Mouse (Mus musculus) CD8-positive naive resting alpha-beta T cell, adult 2 months (primary cell): ENCODE results near the gene Marveld2.

Experiments used
- DNase-seq, 2 experiments: peaks; one replicate each; pipeline ENCODE4 v3.0.0; 2022; ENCODE audit warnings: low read depth in 2 of 2, low spot score in 2 of 2

Gene Marveld2

DNA sequence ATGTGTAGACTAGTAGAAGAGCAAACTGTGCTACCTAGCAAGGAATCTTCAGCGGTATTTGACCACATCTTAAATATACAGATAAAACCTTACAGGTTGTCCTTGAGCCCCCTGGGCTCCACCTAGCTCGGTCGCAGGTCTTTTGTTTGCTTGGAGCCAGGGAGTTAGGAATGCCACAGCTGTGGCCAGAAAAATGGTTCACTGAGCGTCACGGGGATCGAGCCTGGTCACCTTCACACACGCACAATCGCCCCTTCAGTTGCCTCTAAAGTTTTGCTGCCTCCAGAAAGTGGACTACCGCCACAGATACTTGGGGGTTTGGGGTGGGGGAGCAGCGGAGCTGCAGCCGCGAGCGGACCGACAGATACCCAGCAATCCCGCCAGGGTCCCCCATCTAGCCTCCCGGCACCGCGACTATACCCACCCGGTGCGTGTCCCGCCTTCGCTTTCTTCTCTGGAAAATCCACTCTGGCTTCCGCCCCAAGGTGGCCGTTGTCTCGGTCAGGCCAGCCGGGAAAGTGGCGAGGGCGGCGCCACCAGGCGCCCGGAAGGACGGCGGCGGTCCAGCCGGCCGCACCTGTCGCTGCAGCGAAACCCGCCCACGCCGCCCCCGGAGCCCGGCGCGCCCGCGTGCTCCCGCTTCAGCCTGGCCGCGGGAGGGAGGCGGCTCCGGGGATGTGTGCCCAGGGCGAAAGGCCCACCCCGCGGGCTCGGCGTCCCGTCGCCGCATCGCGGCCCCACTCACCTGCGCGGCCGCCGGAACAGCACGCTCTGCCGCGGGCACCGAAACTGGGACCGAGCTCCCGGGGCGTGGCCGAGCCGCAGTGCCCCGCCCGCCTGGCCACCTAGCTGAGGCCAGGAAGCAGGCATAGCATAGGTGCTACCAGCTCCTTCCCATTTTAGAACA, at the start of gene Marveld2:
Marveld2 (minus strand) TSS at position 791 of the 907 bp plus-strand sequence.
- peak; percentile 18 to 36 for DNase-seq

DNA sequence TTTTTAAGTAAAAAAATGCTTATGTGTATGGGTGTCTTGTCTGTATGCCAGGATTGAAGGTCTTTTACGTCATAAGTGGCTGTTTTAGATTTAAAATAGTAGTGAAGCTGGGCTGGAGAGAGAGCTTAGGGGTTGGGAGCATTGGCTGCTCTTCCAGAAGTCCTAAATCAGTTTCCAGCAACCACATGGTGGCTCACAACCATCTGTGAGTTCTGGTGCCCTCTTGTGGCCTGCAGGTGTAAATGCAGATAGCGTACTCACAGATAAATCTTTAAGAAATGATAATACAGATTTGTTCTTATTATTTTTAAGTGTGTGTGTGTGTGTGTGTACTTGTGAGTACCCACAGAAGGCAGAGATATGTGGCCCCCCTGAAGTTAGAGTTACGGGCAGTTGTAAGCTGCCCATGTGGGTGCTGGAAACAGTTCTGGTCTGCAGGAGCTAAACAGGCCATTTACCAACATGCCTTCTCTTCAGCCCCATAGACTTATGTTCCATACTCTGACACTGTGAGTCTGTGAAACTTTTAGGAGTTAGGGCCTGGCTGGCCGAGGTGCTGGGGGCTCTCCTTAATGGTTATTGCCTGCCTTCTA, 43.2 kb upstream of the Marveld2 start:
- peak; percentile 36 to 58 for DNase-seq

DNA sequence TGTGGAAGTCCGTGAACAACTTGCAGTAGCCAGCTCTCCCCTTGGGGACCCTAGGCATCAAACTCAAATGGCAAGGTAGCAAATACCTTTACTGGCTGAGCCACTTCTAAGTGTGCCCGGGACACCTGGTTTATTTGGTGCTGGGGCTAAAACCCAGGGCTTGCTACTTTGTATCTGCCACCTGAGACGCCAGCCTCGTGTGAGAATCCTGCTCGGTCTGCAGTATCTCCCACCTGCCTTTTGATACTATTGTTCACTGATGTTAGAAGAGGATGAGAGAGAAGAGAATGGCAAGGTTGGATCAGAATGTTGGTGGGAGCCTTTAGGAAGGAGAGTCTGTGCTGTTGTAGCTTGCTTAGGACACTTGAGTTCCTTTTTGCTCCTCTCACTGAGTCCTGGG, 41.3 kb upstream of the Marveld2 start:
- DNase-seq: no peak

DNA sequence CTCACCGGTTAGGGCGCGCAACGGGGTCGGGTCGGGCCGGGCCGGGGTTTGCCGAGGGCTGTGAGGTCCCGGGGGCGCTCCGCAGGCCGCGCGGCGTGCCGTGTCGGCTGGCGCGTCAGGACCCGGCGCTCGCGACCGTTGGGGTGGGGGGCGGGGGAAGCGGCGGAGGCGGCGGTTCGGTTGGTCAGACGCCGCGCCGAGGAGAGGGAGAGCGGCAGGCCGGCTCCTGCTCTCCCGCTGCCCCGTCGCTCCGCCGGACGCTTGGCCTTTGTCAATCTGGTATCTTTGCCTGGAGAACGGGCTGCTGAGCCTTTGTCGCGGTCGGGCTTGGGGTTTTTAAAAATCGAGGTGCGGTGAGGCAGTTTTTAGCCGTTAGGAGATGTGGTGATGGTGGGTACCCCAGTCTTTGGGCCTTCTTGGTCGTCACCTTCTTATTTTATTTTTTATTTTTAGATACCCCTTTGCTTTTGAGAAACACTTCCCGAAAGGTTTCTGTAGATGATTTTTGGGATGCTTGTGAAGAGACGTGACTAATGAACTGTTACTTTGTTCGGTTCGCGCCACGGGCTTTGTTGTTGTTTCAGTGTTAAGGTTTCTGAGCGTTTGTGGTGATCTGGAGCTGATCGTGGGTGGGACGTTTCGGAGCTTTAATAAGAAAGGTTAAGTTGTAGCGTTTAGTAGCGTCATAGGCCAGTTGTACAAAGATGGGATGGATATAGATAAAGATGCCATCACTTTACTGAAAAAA, 34.8 kb upstream of the Marveld2 start, which contains the start of gene Taf9:
Taf9 (plus strand) TSS at position 141 of the 748 bp plus-strand sequence.
- DNase-seq: peak in 1 of 2 experiments; percentile 19

DNA sequence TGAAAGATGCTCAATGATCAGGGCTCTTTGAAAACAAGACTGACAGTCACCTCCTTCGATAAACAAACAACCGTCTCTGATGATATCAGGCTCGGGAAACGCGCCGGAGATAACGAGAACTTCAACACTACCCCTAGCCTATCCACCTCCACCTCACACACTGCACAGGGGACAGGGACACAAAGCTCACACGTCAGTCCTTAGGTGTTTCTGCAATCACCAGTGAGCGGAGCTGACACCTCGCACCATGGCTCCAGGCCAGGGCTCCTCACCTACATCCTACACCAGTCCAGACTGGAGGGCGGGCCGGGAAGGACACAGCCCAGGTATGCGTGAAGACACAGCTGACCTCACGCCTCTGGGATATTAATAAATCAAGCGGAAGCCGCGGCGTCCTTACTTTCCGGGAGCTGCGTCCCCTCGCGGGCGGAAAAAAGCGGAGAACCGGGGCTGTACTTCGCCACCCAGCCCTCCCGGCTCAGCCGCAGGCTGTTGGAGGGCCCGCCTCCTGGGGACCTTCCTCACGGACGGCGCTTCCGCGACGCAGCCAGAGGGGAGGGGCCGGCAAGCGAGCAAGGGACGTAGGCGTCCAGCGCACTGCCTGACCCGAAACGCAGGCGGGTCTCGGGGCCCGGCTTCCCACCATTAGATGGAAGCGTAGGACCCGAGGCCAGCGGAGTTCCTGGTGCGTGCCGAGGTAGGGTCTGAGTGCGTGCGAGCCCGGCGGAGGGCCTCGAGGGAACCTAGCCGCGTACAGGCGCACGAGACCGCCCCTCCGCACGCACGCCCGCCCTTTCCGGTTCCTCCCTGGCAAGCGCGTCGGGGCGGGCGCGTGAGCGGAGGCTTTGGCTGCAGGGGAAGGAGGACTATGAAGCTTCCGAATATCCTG, 34.0 kb upstream of the Marveld2 start, which contains the start of the genes Ak6 and Rad17:
Ak6 (plus strand) TSS at position 430 of the 889 bp plus-strand sequence.
Rad17 (minus strand) TSS at position 502 of the 889 bp plus-strand sequence.
- DNase-seq: peak; percentile 90 to 93

DNA sequence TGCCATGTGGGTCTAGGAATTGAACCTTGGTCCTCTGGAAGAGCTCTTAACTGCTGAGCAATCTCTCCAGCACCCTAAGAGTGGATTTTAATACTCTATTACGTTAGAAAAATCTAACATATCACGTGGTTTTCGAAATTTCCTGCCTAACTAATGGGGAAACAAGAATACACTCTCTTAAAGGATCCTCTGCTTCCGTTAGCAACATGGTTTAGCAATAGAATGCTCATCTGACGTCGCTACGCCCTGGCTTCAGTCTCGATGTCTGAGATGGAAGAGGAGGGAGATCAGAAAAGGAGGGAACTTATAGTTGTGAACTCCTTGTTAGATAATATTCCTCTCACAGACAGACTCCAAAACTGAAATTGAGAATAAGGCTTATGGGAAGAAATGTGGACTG, 31.5 kb upstream of the Marveld2 start:
- DNase-seq: no peak

DNA sequence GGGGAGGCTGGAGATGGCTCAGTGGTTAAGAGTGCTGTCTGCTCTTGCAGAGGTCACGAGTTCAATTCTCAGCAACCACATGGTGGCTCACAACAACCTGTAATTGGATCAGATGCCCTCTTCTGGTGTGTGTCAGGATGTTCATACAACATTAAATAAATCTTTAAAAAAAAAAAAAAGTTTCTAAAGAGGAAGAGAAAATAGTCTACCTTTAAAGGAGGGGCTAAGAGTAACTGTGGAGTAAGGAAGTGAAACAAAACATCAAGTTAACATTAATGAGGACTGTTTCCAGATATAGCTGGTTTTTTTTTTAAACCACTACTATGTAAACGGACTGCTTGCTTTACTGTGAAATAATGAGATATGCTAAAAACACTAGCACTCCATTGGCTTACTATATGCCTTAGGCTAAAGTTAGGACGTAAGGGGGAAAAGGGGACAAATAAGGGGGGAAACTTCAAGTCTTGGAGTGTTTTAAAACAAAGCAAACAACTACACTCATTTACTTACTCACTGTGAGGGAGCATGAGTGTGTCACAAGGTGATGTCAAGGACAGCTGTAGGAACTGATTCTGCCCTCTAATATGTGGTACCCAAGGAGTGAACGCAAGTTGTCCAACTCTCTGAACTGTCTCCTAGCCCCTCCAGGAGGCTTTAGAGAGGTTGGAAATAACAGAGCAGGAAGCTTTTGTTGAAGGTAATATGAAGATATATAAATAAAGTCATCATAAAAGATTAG, 25.9 kb upstream of the Marveld2 start:
- no peak for DNase-seq

DNA sequence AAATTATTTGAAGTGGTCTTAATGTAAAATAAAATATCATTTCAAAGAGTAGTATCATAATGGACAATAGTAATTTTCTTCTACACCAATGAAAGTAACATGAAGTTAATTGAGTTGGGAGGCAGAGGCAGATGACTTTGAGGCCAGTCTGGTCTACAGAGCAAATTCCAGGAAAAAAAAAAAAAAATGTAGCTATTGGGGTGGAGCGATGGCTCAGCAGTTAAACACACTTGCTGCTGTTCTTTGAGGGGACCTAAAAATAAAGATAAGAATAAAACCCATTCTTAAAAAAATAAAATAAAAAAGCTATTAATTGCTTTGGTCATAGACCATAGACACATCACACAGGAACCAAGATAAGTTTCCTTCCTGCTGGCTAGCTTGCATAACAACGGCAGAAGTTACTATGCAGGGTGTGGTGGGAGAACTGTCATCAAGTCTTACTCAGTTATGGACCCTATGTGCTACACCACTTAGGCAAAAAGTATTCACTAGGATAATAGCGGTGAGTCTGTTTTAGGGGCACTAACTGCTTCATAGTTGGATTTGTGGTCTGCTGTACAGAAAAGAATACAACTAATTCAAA, 17.4 kb upstream of the Marveld2 start:
- DNase-seq: no peak

DNA sequence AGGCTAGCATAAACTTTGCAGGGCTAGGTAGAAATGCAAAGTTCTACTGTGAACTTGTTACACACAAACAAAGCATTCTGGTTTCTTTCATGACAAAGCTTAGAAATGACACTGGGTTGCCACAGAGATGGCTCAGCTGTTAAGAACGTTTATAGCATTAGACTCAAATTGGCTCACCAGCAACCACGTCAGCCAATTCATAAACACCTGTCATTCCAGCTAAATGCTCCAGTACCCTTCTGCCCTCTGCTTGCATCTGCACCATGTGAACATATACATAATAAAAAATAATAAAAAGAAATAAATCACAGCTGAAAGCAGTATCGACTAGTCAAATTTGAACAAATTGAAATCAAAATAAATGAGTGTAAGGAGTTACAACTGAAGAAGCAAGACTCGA, 5.5 kb upstream of the Marveld2 start:
- DNase-seq: no peak

DNA sequence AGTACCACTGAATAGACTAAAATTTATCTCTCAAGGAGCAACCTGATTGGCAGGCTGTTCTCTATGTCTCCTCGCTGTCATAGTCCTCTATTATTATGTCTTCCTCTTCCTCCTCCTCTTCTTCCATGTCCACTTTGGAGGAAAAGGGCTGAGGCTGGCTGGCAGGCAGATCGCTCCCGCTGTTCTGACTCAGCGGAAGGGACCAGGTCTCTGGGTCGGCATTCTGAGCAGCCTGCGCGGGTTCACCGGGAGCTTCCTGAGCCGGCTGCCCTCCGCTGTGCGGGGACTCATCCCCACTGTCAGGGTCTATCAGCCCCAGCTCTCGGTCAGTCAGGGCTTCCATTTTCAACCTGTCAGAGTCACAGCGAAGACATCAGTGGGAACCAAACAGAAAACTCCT, 812 bp upstream of the Marveld2 start:
- no peak for DNase-seq

DNA sequence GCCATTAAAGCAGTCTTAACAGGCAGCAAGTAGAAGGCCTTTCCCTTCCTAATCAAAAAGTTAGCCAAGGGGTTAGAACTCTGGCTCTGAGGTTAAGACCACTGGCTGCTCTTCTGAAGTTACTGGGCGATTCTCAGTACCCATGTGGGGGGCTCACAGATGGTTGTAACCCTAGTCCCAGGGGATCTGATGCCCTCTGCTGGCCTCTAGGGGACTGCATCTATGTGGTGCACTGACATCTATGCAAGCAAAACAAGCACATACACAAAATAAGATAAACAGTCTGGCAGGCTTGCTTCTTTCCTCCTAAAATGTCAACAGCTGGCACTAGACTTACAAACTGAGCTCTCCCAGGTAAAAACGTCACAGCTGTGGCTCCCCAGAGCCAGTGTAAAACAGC, 3.9 kb downstream of the Marveld2 start:
- no peak for DNase-seq

DNA sequence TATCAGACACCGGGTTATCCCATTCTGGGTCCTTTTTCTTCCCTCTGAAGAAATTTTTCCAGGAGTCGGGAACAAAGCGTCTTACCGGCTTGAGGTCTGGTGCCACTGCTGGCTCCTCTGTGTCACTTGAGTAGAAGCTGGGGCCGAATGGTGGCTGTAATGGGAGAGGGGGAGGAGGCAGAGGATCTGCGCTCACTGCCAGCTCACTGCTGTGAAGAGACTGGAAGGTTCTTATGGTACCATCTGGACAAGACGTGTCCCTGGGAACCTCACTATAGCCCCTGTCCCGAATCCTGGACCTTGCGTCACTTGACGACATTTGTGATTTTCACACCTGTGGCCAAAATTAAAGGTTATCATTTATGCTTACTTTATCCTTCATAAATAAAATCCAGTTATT, 4.5 kb downstream of the Marveld2 start:
- no peak for DNase-seq

DNA sequence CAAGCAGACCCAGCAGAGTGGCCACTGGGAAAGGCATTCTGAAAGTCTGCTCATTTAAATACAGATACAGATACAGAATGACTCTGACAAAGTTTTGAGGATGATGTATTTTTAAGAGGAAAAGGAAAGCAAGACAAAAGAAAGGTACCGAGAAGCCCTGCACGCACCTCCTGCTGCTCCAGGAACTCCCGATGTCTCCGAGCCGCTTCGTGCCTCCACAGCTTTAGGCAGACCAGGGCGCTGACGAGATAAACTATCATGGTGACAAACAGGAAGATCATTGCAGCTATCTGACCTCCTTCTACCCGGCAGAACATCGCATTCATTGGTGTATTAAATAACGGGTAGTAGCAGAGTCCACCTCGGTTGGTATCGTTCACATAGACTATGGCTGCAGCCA, 5.5 kb downstream of the Marveld2 start:
- no peak for DNase-seq

DNA sequence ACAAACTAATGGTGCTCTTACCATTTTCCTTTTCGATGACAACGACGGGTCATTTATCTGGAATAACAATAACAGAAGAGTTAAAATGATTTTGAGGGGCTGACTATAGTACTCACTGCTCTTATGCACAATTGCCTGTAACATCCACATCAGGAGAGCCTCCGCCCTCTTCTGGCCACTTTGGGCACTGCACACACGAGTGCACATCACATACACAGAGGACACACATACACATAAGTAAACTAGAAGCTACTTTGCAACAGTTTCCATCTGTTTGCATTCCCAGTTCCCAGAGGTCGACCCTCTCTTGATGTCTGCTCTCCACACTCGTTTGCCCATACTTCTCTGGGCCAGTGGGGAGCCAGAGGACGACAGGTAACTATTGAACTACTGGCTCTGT, 9.0 kb downstream of the Marveld2 start:
- no peak for DNase-seq

DNA sequence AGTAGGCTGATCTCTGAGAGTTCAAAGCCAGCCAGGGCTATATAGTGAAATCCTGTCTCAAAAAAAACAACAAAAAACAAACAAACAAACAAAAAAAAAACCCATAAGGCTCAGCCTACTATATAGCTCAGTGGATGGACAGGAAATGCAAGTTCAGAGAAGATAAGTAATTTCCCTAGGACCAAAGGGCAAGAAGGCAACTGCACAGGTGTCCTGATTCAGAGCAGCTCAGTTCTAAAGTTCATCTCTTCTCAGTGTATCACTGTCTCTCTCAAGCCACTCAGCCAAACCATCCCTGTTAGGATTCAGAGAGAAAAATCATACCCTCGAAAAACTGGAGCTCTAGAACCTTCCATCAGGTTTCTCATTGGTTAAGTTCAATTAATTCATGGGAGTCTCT, 10.9 kb downstream of the Marveld2 start:
- no peak for DNase-seq

DNA sequence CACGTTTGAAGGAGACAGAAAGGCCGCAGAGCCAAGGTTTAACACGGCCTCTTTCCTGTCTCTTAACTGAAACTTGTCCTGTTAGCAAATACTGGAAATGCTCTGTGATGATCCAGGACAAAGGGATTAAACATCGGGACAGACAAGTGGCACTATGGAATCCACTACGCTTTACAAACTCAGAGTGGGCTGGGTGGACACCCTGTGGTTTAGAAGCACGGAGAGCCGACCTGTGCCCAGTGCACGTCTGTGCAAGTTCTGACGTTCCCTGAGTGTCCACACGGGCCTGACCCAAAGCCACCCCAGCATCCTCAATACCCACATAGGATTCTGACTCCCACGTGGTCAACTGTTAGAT, 13.1 kb downstream of the Marveld2 start:
- no peak for DNase-seq

DNA sequence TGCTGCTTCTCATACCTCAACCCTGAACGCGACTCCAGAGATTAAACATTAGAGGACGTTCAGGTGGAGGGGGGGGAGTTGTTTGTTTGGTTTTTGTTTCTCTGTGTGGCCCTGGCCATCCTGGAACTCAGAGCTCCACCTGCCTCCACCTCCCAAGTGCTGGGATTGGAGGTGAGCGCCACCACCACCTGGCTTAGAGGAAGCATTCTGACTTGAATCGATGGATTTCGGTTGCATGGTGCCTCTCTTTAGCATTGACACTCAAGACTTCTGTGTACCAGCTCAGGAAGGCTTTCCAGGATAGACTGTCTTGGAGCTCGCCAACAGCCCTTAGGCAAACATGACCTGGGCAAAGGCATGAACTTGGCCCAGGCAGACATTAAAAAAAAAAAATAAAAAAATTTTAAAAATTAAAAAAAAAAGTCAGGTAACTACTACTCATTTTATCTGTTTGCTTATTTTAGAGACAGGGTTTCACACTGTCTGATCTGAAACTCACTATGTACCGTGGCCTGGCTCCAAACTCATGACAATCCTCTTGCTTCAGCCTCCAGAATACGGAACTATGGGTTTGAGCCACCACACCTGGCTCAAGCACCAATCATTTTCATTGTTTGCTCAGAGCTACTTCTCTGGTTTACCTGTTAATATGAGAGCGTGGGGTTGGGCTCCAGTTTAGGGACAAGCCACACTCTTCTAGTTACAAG, 13.6 kb downstream of the Marveld2 start:
- no peak for DNase-seq

DNA sequence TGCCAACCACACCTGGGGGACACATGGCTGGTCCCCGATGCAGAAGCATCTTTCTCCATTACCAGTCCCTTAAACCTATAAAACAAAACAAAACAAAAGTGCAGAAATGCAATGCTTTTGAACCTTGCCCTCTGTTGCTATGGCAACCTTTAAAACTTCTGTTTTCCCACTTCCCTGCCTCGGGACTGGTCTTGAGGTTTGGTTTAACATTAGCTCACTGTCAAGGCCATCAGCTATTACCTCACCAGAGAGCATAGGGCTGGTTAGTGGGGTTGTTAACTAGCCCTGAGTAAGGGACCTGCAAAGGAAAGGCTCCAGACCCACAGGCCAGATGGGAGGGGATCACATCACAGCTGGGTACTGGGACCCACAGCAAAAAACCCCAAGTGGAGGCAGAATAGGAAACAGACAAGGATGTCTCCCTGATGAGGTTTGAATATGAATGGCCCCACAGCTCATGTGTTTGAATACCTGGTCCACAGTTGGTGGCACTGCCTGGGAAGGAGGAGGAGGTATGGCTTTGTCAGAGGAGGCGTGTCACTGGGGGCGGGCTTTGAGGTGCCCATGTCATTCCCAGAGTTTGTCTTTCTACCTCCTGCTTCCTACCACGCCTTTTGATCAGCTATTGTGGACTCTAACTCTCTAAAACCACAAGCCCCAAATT, 14.4 kb downstream of the Marveld2 start:
- DNase-seq: no peak
